In the genomic region with DNA sequence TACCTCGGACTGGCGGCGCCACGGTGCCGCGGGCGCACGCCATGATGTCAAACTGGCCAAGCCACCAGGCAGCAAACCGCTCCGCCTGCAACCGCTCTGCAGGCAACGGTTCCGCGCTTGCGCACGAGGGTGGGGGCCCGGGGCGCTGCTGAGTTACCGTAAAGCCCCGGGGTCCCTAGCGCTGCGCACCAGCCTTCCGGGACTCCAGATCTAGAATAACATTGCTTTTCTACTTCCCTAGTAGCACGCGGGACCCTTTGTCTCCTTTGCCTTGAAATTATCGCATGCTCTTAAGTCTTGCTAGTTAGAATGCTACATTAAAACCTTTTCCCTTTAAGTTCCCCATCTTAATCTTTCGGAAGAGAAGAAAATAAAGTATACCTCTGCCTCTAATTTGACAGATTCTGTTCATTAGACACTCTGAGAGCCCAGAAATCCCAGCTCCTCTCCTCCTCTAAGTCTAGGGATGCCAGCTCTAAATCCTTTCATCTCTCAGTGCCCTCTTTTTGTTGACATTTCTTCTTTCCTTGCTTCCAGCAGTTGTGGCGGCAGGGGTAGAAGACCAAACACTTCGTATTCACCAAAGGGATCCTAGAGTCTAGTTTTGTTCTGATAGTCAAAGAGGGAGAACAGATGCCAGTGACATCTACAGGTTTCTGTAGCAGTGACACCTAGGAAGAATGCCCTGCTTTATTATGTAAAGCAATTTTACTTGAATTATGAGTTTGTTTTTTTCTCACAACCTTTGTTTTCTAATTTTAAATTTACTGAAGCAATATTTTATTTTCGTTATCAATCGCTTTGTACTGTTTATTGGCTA, we compare ENCODE assay signal across 8 mouse cellular contexts. TPM values are rescaled to one million over a fixed set of nuclear protein-coding genes. Genes with fewer than 3 reads are reported as not detected.
DNase-seq lines count a peak whose midpoint lies in the region; ATAC-seq lines count a peak whose summit lies in the region.

Gene Asrgl1 (minus strand): TSS at position 125 of the 820 bp plus-strand sequence.

- intact Hi-C loops in gastrocnemius, postnatal 14 days (cut with DNase I; ENCODE audit: low total_unique reads), result no loop called here
- intact Hi-C loops in left cerebral cortex, postnatal 10 days (cut with DNase I), result no loop called here

- DNase-seq in adrenal gland, adult 18-20 months (ENCODE audit: low spot score in 2 of 2), result peak; percentile 87 to 88
- DNase-seq in embryo, embryonic 10.5 days (ENCODE audit: low spot score), result peak; percentile 94
- peak; percentile 95 for DNase-seq in gastrocnemius, postnatal 14 days
- peak; percentile 87 to 96 for DNase-seq in left cerebral cortex, postnatal 10 days (ENCODE audit: extremely low spot score in 1 of 2, low spot score in 2 of 2)
- DNase-seq in right cerebral cortex, postnatal 10 days (ENCODE audit: low spot score in 2 of 2), result peak; percentile 94 to 96
- DNase-seq in urinary bladder, postnatal 14 days (ENCODE audit: low spot score), result peak; percentile 91

- peak; percentile 94 for ATAC-seq in inflammation-experienced regulatory T-cells, adult 6 months
- ATAC-seq in megakaryocyte progenitor cell, adult 5-6 weeks (replicated peaks; ENCODE audit: poor library complexity), result peak; percentile 98

RNA-seq across cellular contexts. Expression of gene Asrgl1, which starts in this region (rescaled TPM):
- total RNA-seq in adrenal gland, adult 18-20 months (2021), result 10 to 100 TPM; 11.8 to 14.1 TPM
- 10 to 100 TPM; 15.6 to 18.5 TPM for total RNA-seq in gastrocnemius, postnatal 14 days (2021)
- 10 to 100 TPM; 30.5 to 37.9 (median 36.3) TPM for polyA plus RNA-seq in inflammation-experienced regulatory T-cells, adult 6 months (2017; shearing (Covaris generic))
- 10 to 100 TPM; 86.4 to 86.9 TPM for total RNA-seq in left cerebral cortex, postnatal 10 days (2021)
- total RNA-seq in megakaryocyte progenitor cell, adult 5-6 weeks (2015), result 26.8 and 31.4 TPM in 2 replicates
- total RNA-seq in megakaryocyte progenitor cell, adult 5-6 weeks (2017), result 22.7 and 26.7 TPM in 2 replicates

Comparison
In these comparisons a context has a peak if more than half of its experiments do, and no peak if none do; other contexts are left out.
1. Peak in every context shown above with its lines: DNase-seq and ATAC-seq.